ENCODE assay signal across 8 mouse cellular contexts in genomic region chr16:22009596-22009995, GRCm38 (mm10). TPM values are rescaled to one million over a fixed set of nuclear protein-coding genes. Genes with fewer than 3 reads are reported as not detected.
DNase-seq lines count a peak whose midpoint lies in the region; ATAC-seq and TF ChIP-seq lines count a peak whose summit lies in the region.

No protein-coding gene starts in this region.

- H3K9ac ChIP-seq in hindbrain, postnatal 0 days (replicated peaks; ENCODE audit: low read length), result peak overlapping the region; percentile 93

- peak overlapping the region; percentile 78 for H3K27ac ChIP-seq in left cerebral cortex, adult 2 months
- H3K27ac ChIP-seq in cortical plate, adult 2 months (ENCODE audit: insufficient read depth, low read length), result no peak overlapping the region
- peak overlapping the region; percentile 88 for H3K27ac ChIP-seq in hindbrain, postnatal 0 days

- no peaks in the 10 kb centered on the region; the same call in 1 of the 2 replicates for H3K36me3 ChIP-seq in hindbrain, postnatal 0 days (ENCODE audit: insufficient read depth, low read length)

- H3K4me2 ChIP-seq in hindbrain, postnatal 0 days (ENCODE audit: low read depth, low read length), result peak overlapping the region; percentile 82

- TF ChIP-seq CTCF in left cerebral cortex, adult 2 months (IDR thresholded peaks at IDR 0.05), result no peak
- no peak for TF ChIP-seq CTCF in cortical plate, adult 2 months (IDR thresholded peaks at IDR 0.05; ENCODE audit: extremely low read depth, insufficient read depth, low read length)
- TF ChIP-seq CTCF in hindbrain, postnatal 0 days (IDR thresholded peaks at IDR 0.05; ENCODE audit: low read depth), result no peak

- H3K27me3 ChIP-seq in hindbrain, postnatal 0 days (ENCODE audit: insufficient read depth, low read length), result no peaks in the 10 kb centered on the region

- no peaks in the 10 kb centered on the region for H3K9me3 ChIP-seq in hindbrain, postnatal 0 days (ENCODE audit: low read length)

- WGBS in hindbrain, postnatal 0 days, result under 1% methylated on average over 44 of the region's 51 CpGs

- TF ChIP-seq POLR2A in cortical plate, adult 2 months (IDR thresholded peaks at IDR 0.05; ENCODE audit: extremely low read depth, insufficient read depth, low read length), result no peak

- H3K4me3 ChIP-seq in left cerebral cortex, adult 2 months, result peak overlapping the region; percentile 91
- H3K4me3 ChIP-seq in cortical plate, adult 2 months (ENCODE audit: insufficient read depth, low read length), result peak overlapping the region; percentile 64
- peak overlapping the region; percentile 99 for H3K4me3 ChIP-seq in hindbrain, postnatal 0 days (ENCODE audit: low read length)

- peaks cover 1% of the 10 kb centered on the region; the same call in 1 of the 2 replicates for H3K4me1 ChIP-seq in cortical plate, adult 2 months (ENCODE audit: control insufficient read depth, insufficient read depth, low read length)
- no peaks in the 10 kb centered on the region for H3K4me1 ChIP-seq in hindbrain, postnatal 0 days (ENCODE audit: insufficient read depth, low read length)

- DNase-seq in left cerebral cortex, adult 2 months (ENCODE audit: extremely low spot score in 1 of 2, low spot score in 2 of 2), result no peak
- no peak for DNase-seq in left cerebral cortex, adult 8-10 months (ENCODE audit: low spot score in 2 of 2)
- DNase-seq in hindbrain, postnatal 0 days (ENCODE audit: low spot score), result no peak
- no peak for DNase-seq in urinary bladder, postnatal 10 days (ENCODE audit: low spot score)
- no peak for DNase-seq in Muller cell, postnatal 12 days (ENCODE audit: inconsistent ontology term)
- DNase-seq in gastrocnemius, postnatal 14 days, result no peak

- ATAC-seq in hindbrain, postnatal 0 days, result peak; percentile 64
- ATAC-seq in megakaryocyte-erythroid progenitor cell, adult 5-6 weeks (replicated peaks; ENCODE audit: low FRiP score, low TSS enrichment, poor library complexity, severe bottlenecking), result peak; percentile 28; the same call in 1 of the 2 replicates

- intact Hi-C loops in left cerebral cortex, adult 2 months (cut with DNase I), result loop anchor here (1.0 kb wide), 1 partner anchor 163 kb away; no protein-coding TSS in a partner anchor
- intact Hi-C loops in gastrocnemius, postnatal 14 days (cut with DNase I; ENCODE audit: low total_unique reads), result no loop called here

RNA-seq across cellular contexts. Expression of gene Senp2, which starts 0.3 kb away (rescaled TPM):
- total RNA-seq in left cerebral cortex, adult 2 months (2021), result 100 to 1,000 TPM in 1 of 2 experiments, 10 to 100 TPM in 1; 94.9 to 100 TPM
- total RNA-seq in left cerebral cortex, adult 8-10 months (2022), result 100 to 1,000 TPM in 1 of 4 experiments, 10 to 100 TPM in 3; 89.7 to 101 (median 95.2) TPM
- polyA plus RNA-seq in cortical plate, adult 2 months (2012; rRNA removed), result 61.0 and 63.8 TPM in 2 replicates
- 23.4 and 24.1 TPM in 2 replicates for total RNA-seq in hindbrain, postnatal 0 days (2014; rRNA removed)
- polyA plus RNA-seq in hindbrain, postnatal 0 days (2015; fragmentation: Nextera tagmentation; extraction: Ambion mirVana), result 43.0 and 46.2 TPM in 2 replicates
- total RNA-seq in megakaryocyte-erythroid progenitor cell, adult 5-6 weeks (2014; fragmentation: Nextera tagmentation), result 54.3 and 57.0 TPM in 2 replicates
- 50.2 and 52.0 TPM in 2 replicates for total RNA-seq in megakaryocyte-erythroid progenitor cell, adult 5-6 weeks (2017)
- total RNA-seq in gastrocnemius, postnatal 14 days (2021), result 10 to 100 TPM; 18.3 to 22.1 TPM

RNA-seq across cellular contexts. Expression of gene Liph, which starts 14.1 kb away (rescaled TPM):
- under 1 TPM in 1 of 2 experiments, not detected in 1; 0.16 TPM for total RNA-seq in left cerebral cortex, adult 2 months (2021)
- 1 to 10 TPM in 2 of 4 experiments, under 1 TPM in 2; 0.41 to 1.3 (median 0.86) TPM for total RNA-seq in left cerebral cortex, adult 8-10 months (2022)
- 0.33 and 0.78 TPM in 2 replicates for polyA plus RNA-seq in cortical plate, adult 2 months (2012; rRNA removed)
- total RNA-seq in hindbrain, postnatal 0 days (2014; rRNA removed), result 0.04 and 0.47 TPM in 2 replicates
- 0.63 and 0.74 TPM in 2 replicates for polyA plus RNA-seq in hindbrain, postnatal 0 days (2015; fragmentation: Nextera tagmentation; extraction: Ambion mirVana)
- total RNA-seq in megakaryocyte-erythroid progenitor cell, adult 5-6 weeks (2014; fragmentation: Nextera tagmentation), result 0.40 TPM in 1 of 2 replicates, not detected in the other
- total RNA-seq in megakaryocyte-erythroid progenitor cell, adult 5-6 weeks (2017), result 0.11 TPM in 1 of 2 replicates, not detected in the other
- under 1 TPM in 1 of 2 experiments, not detected in 1; 0.21 TPM for total RNA-seq in gastrocnemius, postnatal 14 days (2021)
